Mouse (Mus musculus): ENCODE data around the gene Ptprm. TPM values are rescaled to one million over a fixed set of nuclear protein-coding genes. Genes with fewer than 3 reads are reported as not detected.

Gene Ptprm
- polyA plus RNA-seq, 1 experiment from 2014 or later: 16.1 TPM

DNA sequence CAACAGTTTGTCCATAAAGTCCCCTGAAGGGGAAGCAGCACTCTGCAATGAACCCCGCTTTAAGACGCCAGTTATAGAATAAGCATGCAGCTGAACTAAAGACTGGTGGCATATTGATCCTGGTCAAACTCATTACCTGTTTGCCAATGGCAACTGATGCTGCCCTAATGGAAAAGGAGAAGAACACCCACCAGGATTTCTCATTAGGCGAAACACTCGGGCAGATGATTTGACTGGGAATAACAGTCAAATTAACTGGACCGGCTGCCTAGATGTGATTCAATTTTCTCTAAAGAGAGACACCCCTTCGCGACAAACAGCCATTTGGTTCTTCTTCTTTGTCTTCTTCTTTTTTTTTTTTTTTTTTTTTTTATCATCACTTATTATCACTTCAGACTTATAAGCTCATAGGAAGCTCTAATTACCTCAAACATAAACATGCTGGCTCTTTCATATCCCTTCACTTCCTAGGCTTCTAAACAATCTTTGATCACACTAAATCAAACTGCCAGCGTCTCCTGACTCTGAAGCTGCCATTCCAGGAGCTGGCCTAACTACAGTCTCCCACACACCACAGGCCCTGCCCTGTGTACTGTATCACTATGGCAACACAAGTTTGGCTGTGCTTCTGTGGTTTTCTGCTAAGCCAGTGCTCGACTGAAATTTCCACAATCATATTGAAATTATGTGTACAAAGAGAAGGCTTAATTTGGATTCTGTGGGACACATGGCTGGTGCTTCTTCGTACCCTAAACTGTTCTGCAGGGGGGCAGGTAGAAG is 48.0 kb downstream of the Ptprm start:
- Histone ChIP-seq H3K36me3 (no peaks in the 10 kb centered on the region), H3K9ac (no peak overlapping the region), H3K4me2 (no peak overlapping the region), H3K27ac (ENCODE audit: poor library complexity, severe bottlenecking) (no peak overlapping the region), H3K9me3 (replicated peaks) (no peaks in the 10 kb centered on the region), H3K27me3 (replicated peaks) (no peaks in the 10 kb centered on the region), H3K4me3 (no peak overlapping the region), H3K4me1 (replicated peaks) (peaks cover 48% of the 10 kb centered on the region)
- no peak for ATAC-seq (ENCODE audit: insufficient number of reproducible peaks, low FRiP score)
- 80% methylated on average over 10 of the region's 10 CpGs for WGBS

DNA sequence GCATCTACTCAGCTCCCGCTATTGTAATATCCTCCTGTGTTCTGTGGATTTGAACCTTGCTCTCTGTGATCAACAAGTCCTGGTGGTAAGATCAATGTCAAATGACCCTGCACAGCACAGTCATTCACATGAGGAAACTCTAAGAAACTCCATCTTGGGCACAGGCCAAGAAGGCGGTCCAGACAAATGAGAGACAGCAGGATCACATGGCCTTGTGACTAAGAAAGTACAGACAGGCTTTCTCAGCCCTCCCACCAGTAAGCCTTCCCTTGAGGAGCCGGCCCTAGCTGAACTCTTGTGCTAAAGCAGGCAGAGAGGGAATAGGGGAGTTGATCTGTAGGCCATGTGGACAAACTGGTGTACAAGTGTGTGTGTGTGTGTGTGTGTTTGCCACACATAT is 49.4 kb downstream of the Ptprm start:
- ATAC-seq (ENCODE audit: insufficient number of reproducible peaks, low FRiP score): peak; percentile 78
- H3K4me3 ChIP-seq: no peak overlapping the region
- no peaks in the 10 kb centered on the region for H3K9me3 ChIP-seq (replicated peaks)
- WGBS: 61% methylated on average over 3 of the region's 3 CpGs
- no peaks in the 10 kb centered on the region for H3K36me3 ChIP-seq
- no peak overlapping the region for H3K27ac ChIP-seq (ENCODE audit: poor library complexity, severe bottlenecking)
- H3K4me1 ChIP-seq (replicated peaks): peaks cover 40% of the 10 kb centered on the region
- H3K4me2 ChIP-seq: no peak overlapping the region
- H3K27me3 ChIP-seq (replicated peaks): no peaks in the 10 kb centered on the region
- H3K9ac ChIP-seq: no peak overlapping the region

DNA sequence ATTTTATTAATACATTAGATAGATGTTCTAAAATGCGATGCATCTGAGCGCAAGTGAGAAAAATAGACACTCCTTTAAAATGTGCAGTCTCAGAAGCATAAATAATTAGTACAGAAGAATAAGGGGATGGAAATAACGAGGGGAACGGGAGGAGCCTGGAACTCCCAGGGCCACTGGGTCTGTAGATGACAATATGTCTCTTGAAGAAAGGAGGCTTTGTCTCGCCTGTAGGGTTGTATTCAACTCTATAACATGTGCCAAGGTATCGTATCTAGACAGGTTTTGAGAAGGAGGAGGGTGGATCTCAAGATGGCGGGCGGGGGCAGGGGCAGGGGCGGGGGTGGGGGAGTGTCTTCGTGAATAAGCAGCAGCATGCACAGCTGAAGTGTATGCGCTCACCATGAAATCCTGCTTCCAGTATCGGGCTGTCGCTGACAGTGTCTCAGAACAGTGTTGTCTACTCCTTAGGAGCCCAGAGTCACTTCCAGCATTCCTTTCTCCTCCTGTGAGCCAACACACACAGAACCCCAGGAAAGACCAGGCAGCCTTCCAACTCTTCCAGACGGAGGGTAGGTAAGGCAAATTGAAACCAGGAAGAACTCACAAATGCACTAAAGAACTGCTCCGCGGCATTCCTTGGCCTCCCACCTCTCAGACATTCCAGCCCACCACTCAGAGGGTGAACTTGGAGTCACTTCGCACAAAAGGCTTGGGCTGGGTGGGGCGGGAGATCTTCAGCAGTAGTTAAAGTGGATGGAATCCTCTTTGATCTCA is 50.7 kb downstream of the Ptprm start:
- Histone ChIP-seq H3K4me1 (replicated peaks) (peaks cover 30% of the 10 kb centered on the region), H3K9ac (no peak overlapping the region), H3K27ac (ENCODE audit: poor library complexity, severe bottlenecking) (peak overlapping the region; percentile 38; the same call in 1 of the 2 replicates), H3K4me3 (no peak overlapping the region), H3K4me2 (peak overlapping the region; percentile 39), H3K27me3 (replicated peaks) (no peaks in the 10 kb centered on the region), H3K9me3 (replicated peaks) (no peaks in the 10 kb centered on the region), H3K36me3 (no peaks in the 10 kb centered on the region)
- WGBS: 63% methylated on average over 18 of the region's 18 CpGs
- ATAC-seq (ENCODE audit: insufficient number of reproducible peaks, low FRiP score): 0 out of 2 replicates have a peak, but pooled peaks have one; percentile 64

DNA sequence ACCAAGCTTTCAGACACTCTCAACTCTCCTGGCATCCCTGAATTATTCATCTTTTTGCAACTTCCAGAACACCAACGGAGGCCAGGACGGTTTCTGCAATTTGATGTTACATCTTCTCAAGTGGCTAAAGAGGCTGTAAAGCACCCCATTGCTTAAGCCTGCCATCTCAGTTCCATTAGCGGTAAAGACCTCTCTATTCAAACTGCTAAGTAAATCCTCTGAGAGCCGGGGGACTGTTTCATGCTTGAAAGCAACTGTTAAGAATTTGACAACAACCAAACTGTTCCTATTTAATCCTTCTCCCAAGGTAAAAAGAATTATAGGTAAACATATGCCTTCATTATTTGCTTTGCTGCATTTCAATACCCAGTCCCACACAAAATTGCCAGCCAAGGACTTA is 51.7 kb downstream of the Ptprm start:
- H3K4me3 ChIP-seq: no peak overlapping the region
- no peak overlapping the region for H3K4me2 ChIP-seq
- peaks cover 33% of the 10 kb centered on the region for H3K4me1 ChIP-seq (replicated peaks)
- 71% methylated on average over 4 of the region's 4 CpGs for WGBS
- H3K27me3 ChIP-seq (replicated peaks): no peaks in the 10 kb centered on the region
- ATAC-seq (ENCODE audit: insufficient number of reproducible peaks, low FRiP score): no peak
- H3K27ac ChIP-seq (ENCODE audit: poor library complexity, severe bottlenecking): no peak overlapping the region
- H3K36me3 ChIP-seq: no peaks in the 10 kb centered on the region
- H3K9me3 ChIP-seq (replicated peaks): no peaks in the 10 kb centered on the region
- H3K9ac ChIP-seq: no peak overlapping the region

DNA sequence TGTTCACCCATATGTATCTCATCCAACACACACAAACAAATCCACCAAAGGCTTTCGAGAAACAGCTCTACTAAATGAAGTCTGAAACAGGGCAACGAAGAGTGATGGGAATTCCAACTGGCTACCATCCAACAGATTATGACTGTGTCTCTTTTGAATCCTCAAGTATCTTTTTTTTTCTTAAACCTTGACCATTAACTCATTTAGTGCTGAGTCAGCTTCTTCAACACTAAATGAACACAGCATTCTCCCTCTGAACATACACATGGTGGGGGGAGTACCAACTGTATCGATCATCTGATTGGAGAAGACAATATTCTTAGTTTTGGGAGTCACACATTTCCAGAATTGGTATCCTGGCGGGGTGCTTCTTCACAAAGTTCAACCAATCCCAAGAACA is 52.2 kb downstream of the Ptprm start:
- H3K36me3 ChIP-seq: no peaks in the 10 kb centered on the region
- no peak overlapping the region for H3K27ac ChIP-seq (ENCODE audit: poor library complexity, severe bottlenecking)
- no peak overlapping the region for H3K4me3 ChIP-seq
- no peak for ATAC-seq (ENCODE audit: insufficient number of reproducible peaks, low FRiP score)
- H3K27me3 ChIP-seq (replicated peaks): no peaks in the 10 kb centered on the region
- H3K4me2 ChIP-seq: no peak overlapping the region
- 83% methylated on average over 4 of the region's 4 CpGs for WGBS
- H3K9ac ChIP-seq: no peak overlapping the region
- H3K4me1 ChIP-seq (replicated peaks): peaks cover 38% of the 10 kb centered on the region
- no peaks in the 10 kb centered on the region for H3K9me3 ChIP-seq (replicated peaks)

DNA sequence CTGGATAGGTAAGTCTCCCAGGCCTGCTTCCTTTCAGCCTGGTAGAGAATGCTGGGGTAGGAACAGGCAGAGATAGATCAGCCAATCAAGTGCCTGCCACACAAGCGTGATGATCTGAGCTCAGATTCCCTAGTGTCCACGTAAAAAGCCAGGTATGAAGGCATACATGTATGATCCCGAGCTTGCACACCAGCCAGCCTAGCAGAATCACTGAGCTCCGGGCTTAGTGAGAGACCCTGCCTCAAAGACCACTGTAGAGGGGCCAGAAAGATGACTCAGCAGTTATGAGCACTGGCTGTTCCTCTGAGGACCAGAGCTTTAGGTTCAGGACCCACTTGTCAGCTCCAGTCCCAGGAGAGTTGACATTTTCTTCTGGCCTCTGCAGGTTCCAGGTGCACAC is 52.9 kb downstream of the Ptprm start:
- peaks cover 42% of the 10 kb centered on the region for H3K4me1 ChIP-seq (replicated peaks)
- H3K36me3 ChIP-seq: no peaks in the 10 kb centered on the region
- no peak for ATAC-seq (ENCODE audit: insufficient number of reproducible peaks, low FRiP score)
- H3K27ac ChIP-seq (ENCODE audit: poor library complexity, severe bottlenecking): no peak overlapping the region
- WGBS: 85% methylated on average over 4 of the region's 4 CpGs
- no peaks in the 10 kb centered on the region for H3K9me3 ChIP-seq (replicated peaks)
- H3K4me2 ChIP-seq: no peak overlapping the region
- H3K27me3 ChIP-seq (replicated peaks): no peaks in the 10 kb centered on the region
- H3K9ac ChIP-seq: no peak overlapping the region
- no peak overlapping the region for H3K4me3 ChIP-seq

DNA sequence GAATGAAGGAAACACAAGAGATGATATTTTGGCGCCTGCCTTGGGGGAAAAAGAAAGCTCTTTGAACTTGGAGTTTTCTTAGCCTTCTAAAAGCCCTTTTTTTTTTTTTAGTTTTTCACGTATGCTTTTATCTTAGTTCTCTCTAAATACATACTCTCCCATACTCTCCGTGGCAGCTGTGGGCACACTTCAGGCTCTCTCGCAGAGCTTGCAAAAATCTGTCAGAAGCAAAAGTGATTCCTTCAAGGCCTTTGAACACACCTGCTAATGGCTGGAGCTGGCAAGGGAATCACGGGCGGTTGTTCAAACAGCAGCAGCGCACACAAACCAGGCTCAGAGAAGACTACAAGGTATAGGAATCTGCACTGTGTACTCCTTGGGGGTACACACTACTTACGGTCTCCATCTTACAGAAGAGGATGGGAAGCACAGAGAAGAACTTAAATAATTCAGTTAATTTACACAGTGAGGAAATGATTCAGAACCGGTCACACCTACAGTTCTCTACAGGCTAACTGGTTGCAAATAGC is 55.9 kb downstream of the Ptprm start:
- Histone ChIP-seq H3K4me2 (0 out of 2 replicates have a peak overlapping the region, but pooled peaks have one; percentile 4), H3K27ac (ENCODE audit: poor library complexity, severe bottlenecking) (no peak overlapping the region)
- no peak for ATAC-seq (ENCODE audit: insufficient number of reproducible peaks, low FRiP score)

DNA sequence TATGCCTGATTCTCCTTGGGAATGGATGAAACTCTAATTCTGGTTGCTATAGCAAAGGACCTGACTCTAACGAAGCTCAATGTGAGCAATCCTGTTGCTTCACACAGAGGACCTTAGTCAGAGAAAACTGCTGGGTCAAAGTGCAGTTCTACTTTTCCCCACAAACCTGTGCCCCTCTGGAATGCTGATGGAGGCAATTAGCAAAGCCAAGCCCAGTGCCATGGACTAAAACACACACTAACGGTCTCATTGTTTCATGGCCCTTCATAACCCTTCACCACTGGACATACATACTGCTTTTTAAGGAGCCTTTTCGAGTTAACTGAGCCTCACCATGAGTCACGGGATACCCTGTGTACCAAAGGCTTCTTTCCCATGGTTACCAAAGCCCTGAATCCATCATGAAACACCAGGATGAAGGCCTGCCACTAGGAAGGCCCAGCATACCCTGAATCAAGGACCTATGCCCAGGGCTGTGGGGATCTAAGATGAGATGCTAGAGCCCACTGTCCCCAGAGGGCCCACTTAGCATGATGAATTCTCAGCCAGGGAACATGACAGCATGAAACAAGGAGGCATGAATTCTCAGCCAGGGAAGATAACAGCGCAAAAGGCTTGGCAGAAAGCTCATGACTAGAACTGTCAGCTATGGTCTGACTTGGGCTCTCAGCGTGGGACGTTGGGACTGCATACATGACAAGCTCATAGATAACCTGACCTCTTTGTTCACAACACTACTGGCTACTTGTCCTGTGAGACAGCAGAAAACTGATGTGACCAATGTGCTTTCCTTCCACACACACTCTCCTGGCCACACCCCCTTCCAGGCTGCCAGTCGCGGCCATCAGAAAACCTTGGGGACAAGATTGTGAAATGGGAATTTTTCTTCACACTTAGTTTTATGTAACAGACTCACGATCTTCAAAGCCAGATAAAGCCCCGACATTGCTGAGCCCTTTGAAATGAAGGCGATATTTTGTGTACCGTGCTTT is 57.4 kb downstream of the Ptprm start:
- no peaks in the 10 kb centered on the region for H3K27me3 ChIP-seq (replicated peaks)
- no peak overlapping the region for H3K4me3 ChIP-seq
- H3K4me2 ChIP-seq: no peak overlapping the region
- WGBS: 76% methylated on average over 13 of the region's 13 CpGs
- no peak overlapping the region for H3K9ac ChIP-seq
- ATAC-seq (ENCODE audit: insufficient number of reproducible peaks, low FRiP score): no peak
- no peaks in the 10 kb centered on the region for H3K36me3 ChIP-seq
- no peaks in the 10 kb centered on the region for H3K9me3 ChIP-seq (replicated peaks)
- H3K4me1 ChIP-seq (replicated peaks): peaks cover 17% of the 10 kb centered on the region
- H3K27ac ChIP-seq (ENCODE audit: poor library complexity, severe bottlenecking): no peak overlapping the region

More for the DNA sequence above, 55.9 kb downstream of the Ptprm start:
- 53% methylated on average over 9 of the region's 9 CpGs for WGBS
- no peaks in the 10 kb centered on the region for H3K9me3 ChIP-seq (replicated peaks)
- no peak overlapping the region for H3K9ac ChIP-seq
- H3K4me3 ChIP-seq: no peak overlapping the region
- no peaks in the 10 kb centered on the region for H3K36me3 ChIP-seq
- peaks cover 23% of the 10 kb centered on the region for H3K4me1 ChIP-seq (replicated peaks)
- no peaks in the 10 kb centered on the region for H3K27me3 ChIP-seq (replicated peaks)

DNA sequence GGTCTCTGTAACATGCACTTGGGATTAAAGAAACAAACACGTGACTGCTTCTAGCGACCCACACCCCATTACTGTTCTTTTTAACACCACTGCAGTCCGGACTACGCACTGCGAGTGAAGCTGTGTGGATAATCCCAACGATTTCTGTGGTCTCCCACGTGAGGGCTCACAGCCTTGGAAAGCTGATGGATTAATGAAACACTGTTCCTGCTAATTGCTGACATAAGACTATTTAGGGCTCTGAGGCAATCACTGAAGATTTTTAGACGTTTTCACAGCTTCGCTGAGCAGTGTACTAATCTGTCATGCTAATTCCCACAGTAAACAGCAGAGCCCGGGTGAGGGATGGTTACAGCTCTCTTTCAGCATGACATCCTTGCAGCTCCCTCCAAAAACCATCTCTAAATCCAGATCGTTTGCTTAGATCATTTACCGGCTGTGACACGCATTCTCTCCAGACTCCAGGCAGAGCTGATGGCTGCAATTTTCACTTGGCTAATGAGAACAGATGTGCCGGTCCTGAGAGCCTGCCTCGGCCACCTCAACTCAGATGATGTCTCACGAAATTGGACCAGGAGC is 63.5 kb downstream of the Ptprm start:
- Histone ChIP-seq H3K4me2 (peak overlapping the region; percentile 20), H3K9me3 (replicated peaks) (no peaks in the 10 kb centered on the region), H3K4me3 (no peak overlapping the region), H3K9ac (no peak overlapping the region), H3K27me3 (replicated peaks) (no peaks in the 10 kb centered on the region), H3K27ac (ENCODE audit: poor library complexity, severe bottlenecking) (no peak overlapping the region), H3K4me1 (replicated peaks) (peaks cover 10% of the 10 kb centered on the region; the same call in 1 of the 2 replicates), H3K36me3 (no peaks in the 10 kb centered on the region)
- 40% methylated on average over 16 of the region's 16 CpGs for WGBS
- ATAC-seq (ENCODE audit: insufficient number of reproducible peaks, low FRiP score): no peak

DNA sequence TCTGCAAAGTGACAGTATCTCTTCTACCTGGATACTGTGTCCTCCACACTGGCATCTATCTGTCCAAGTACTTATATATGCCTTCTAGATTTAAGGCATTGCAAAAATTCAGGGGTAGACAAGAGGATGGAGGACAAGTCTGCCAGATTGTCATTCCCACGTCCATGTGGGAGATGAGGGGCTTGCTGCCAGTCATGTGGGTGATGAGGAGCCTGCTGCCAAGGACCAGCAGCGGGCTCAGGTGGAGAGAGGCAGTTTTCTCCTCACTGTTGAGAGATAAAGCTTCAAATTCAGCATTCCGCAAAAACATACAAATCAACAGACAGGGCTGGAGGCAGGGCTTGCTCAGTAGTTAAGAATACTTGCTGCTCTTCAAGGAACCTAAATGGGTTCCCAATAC is 66.8 kb downstream of the Ptprm start:
- Histone ChIP-seq H3K4me1 (replicated peaks) (peaks cover 10% of the 10 kb centered on the region; the same call in 1 of the 2 replicates), H3K9me3 (replicated peaks) (no peaks in the 10 kb centered on the region), H3K4me2 (no peak overlapping the region), H3K27me3 (replicated peaks) (no peaks in the 10 kb centered on the region), H3K27ac (ENCODE audit: poor library complexity, severe bottlenecking) (no peak overlapping the region), H3K9ac (no peak overlapping the region), H3K4me3 (no peak overlapping the region), H3K36me3 (no peaks in the 10 kb centered on the region)
- no peak for ATAC-seq (ENCODE audit: insufficient number of reproducible peaks, low FRiP score)
- 82% methylated on average over 3 of the region's 3 CpGs for WGBS
